Mouse (Mus musculus): ENCODE results near the gene Adad2.

DNA sequence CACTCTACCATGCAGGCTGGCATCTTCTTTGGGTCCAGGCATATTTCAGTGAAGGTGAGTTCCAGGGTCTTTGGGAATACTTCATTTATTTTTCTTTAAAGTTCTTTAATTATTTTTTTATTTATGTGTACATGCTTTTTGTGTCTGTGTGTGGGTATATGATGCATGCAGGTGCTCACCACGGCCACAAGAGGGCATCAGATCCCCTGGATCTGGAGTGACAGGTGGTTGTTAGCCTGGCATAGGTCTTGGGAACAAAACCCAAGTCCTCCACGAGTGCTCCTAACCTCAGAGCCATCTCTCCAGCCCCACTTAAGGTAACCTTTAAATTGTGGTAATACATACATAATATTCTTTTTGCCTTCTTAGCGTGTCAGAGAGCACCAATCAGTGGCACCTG, 33.6 kb downstream of the Adad2 start:
- TF ChIP-seq POLR2A (IDR thresholded peaks at IDR 0.05; ENCODE audit: low read depth, low read length) (no peak), CTCF (IDR thresholded peaks at IDR 0.05; ENCODE audit: extremely low read depth, insufficient read depth, insufficient read length, insufficient replicate concordance) (no peak)

Data from spleen, adult 2 months (tissue).